Mouse (Mus musculus): ENCODE results near the gene St14. TPM values are rescaled to one million over a fixed set of nuclear protein-coding genes. Genes with fewer than 3 reads are reported as not detected.

The St14 gene
- polyA plus RNA-seq, 1 experiment, result 0.14 TPM

DNA sequence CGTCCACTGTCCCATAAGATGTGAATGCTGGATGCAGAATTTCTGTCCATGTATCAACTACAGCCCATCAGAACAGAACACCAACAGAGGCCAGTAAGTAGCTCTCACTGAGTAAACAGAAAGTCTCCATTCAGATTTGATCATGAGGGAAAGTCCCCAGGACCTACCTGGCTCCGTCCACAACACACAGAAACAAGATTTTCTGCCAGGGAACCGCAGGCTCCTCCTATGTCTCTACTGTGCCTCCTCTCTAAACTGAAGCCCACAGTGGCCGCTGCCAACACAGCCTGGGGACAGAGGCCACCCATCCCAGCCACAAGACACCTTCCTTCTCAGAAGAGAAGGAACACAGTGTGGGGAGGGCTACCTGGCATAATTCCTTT is 11.1 kb downstream of the St14 start:
- Histone ChIP-seq H3K4me3 (ENCODE audit: control insufficient read depth, low read depth, low read length) (no peak overlapping the region), H3K36me3 (ENCODE audit: control insufficient read depth, insufficient read depth, low read length) (no peaks in the 10 kb centered on the region), H3K4me1 (ENCODE audit: control insufficient read depth, insufficient read depth, low read length) (peaks cover 4% of the 10 kb centered on the region; the same call in 1 of the 2 replicates), H3K27me3 (ENCODE audit: control insufficient read depth, insufficient read depth, low read length) (no peaks in the 10 kb centered on the region), H3K27ac (ENCODE audit: control insufficient read depth, insufficient read depth, low read depth, low read length) (no peak overlapping the region)
- no peak for TF ChIP-seq POLR2A (IDR thresholded peaks at IDR 0.05; ENCODE audit: control insufficient read depth, low read depth, low read length)
- TF ChIP-seq CTCF (IDR thresholded peaks at IDR 0.05; ENCODE audit: control insufficient read depth, insufficient read depth, insufficient replicate concordance, low read depth, low read length), result no peak

DNA sequence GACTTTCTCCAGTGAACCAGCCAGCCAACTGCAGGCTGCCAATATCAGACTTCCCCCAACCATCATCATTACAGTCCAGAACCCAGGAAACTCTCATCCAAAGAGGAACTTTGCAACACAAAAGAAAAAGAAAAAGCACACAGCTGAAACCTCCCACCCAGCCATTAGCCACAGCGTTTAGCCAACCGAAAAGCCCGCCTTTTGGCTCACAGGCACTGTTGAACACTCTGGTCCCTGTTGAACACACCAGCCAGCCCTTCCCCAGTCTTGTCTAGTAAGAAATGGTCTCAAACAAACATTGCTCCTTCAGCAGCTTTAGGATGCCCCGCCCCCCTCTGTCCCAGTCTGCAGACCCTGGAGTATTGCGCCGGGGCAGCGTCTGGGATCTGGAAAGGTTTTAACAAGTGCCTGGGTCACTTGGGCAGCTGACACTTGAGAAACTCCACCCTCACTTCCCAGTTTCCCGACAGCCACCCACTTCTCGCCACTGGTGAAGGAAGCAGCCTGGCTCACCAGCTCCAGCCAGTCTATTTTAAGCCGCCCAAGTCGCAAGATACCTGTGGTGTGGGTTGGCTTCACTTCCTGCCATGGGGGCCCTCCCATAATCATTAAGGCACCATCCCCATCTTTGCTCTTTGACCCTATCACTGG is 11.6 kb downstream of the St14 start:
- TF ChIP-seq CTCF (IDR thresholded peaks at IDR 0.05; ENCODE audit: control insufficient read depth, insufficient read depth, insufficient replicate concordance, low read depth, low read length) (no peak), POLR2A (IDR thresholded peaks at IDR 0.05; ENCODE audit: control insufficient read depth, low read depth, low read length) (no peak)
- no peaks in the 10 kb centered on the region for H3K27me3 ChIP-seq (ENCODE audit: control insufficient read depth, insufficient read depth, low read length)
- peaks cover 4% of the 10 kb centered on the region; the same call in 1 of the 2 replicates for H3K4me1 ChIP-seq (ENCODE audit: control insufficient read depth, insufficient read depth, low read length)
- no peak overlapping the region for H3K27ac ChIP-seq (ENCODE audit: control insufficient read depth, insufficient read depth, low read depth, low read length)
- no peaks in the 10 kb centered on the region for H3K36me3 ChIP-seq (ENCODE audit: control insufficient read depth, insufficient read depth, low read length)
- no peak overlapping the region for H3K4me3 ChIP-seq (ENCODE audit: control insufficient read depth, low read depth, low read length)

DNA sequence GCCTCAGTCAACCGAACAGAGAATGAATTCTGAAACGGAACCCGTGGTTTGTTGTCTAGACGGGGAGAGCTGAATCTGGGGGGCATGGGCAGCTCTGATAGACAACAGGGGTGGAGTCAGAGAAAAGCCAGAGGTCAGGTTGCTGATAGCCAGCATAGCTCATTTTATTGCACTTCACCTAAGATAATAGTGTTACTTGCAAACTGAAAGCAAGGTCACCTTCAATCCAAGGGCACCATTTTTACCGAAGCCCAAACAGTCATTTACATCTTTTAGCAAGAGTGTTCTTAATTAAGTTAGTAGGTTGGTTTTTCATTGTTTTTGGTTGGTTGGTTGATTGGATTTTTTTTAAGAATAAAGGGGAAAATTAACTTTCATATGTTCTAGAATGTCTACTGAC is 12.2 kb downstream of the St14 start:
- Histone ChIP-seq H3K4me3 (ENCODE audit: control insufficient read depth, low read depth, low read length) (no peak overlapping the region), H3K27me3 (ENCODE audit: control insufficient read depth, insufficient read depth, low read length) (no peaks in the 10 kb centered on the region), H3K27ac (ENCODE audit: control insufficient read depth, insufficient read depth, low read depth, low read length) (no peak overlapping the region), H3K36me3 (ENCODE audit: control insufficient read depth, insufficient read depth, low read length) (no peaks in the 10 kb centered on the region), H3K4me1 (ENCODE audit: control insufficient read depth, insufficient read depth, low read length) (peaks cover 4% of the 10 kb centered on the region; the same call in 1 of the 2 replicates)
- TF ChIP-seq CTCF (IDR thresholded peaks at IDR 0.05; ENCODE audit: control insufficient read depth, insufficient read depth, insufficient replicate concordance, low read depth, low read length) (no peak), POLR2A (IDR thresholded peaks at IDR 0.05; ENCODE audit: control insufficient read depth, low read depth, low read length) (no peak)

DNA sequence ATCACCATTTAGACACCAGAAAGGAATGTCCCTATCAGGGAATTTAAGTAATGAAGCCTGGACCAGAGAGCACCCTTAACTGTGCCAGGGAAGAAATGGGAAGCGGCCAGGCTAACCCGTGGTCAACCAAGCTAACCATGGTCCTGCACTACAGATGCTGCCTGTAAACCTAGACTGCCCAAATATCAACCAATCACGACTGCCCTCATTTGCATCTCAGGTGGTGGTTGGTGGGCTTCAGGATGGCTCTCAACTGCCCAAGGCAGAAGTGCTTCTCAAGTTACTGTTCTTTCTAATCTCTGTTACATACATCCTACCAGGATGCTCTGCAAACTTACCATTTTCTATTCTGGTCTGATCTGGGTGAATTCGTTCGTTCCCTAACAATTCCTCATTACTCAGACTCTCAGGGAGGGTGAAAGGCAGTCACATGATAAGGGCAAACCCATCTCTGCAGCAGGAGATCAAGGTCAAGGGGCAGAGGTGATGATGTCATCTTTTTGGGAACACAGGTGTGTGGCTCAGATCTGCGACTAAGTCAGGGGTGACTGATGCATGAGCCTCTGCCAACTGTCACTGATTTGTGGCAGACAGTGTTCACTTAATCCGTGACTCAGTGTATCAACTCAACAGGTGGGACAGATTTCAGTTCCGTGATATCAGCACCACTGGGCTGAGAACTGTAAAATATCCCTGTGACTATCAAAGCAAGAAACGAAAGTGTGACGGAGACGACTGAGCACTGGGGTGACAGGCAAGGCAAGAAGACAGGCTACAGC is 12.9 kb downstream of the St14 start:
- Histone ChIP-seq H3K4me1 (ENCODE audit: control insufficient read depth, insufficient read depth, low read length) (peaks cover 4% of the 10 kb centered on the region; the same call in 1 of the 2 replicates), H3K27me3 (ENCODE audit: control insufficient read depth, insufficient read depth, low read length) (no peaks in the 10 kb centered on the region), H3K36me3 (ENCODE audit: control insufficient read depth, insufficient read depth, low read length) (no peaks in the 10 kb centered on the region), H3K4me3 (ENCODE audit: control insufficient read depth, low read depth, low read length) (no peak overlapping the region), H3K27ac (ENCODE audit: control insufficient read depth, insufficient read depth, low read depth, low read length) (no peak overlapping the region)
- TF ChIP-seq POLR2A (IDR thresholded peaks at IDR 0.05; ENCODE audit: control insufficient read depth, low read depth, low read length) (no peak), CTCF (IDR thresholded peaks at IDR 0.05; ENCODE audit: control insufficient read depth, insufficient read depth, insufficient replicate concordance, low read depth, low read length) (no peak)

DNA sequence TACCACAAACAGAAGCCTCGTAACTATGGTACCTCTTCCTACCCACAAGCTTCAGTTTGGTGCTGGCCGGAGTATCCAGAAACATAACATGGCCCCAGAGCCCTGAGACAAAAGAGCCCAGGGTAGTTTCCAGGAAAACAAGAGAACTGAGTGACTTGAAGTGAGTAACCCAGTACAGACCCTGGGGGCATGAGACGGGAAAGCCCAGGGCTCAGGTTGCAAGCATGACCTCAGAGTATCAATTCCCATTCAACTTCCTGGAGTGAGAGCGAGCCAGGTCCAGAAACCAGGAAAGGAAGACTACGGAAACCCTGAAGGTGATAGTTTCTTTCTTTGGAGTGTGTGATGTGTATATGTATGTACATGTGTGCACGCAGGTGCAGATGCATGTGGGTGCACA is 14.2 kb downstream of the St14 start:
- no peak for TF ChIP-seq CTCF (IDR thresholded peaks at IDR 0.05; ENCODE audit: control insufficient read depth, insufficient read depth, insufficient replicate concordance, low read depth, low read length)
- no peak for TF ChIP-seq POLR2A (IDR thresholded peaks at IDR 0.05; ENCODE audit: control insufficient read depth, low read depth, low read length)
- Histone ChIP-seq H3K4me3 (ENCODE audit: control insufficient read depth, low read depth, low read length) (no peak overlapping the region), H3K27me3 (ENCODE audit: control insufficient read depth, insufficient read depth, low read length) (no peaks in the 10 kb centered on the region), H3K27ac (ENCODE audit: control insufficient read depth, insufficient read depth, low read depth, low read length) (no peak overlapping the region), H3K36me3 (ENCODE audit: control insufficient read depth, insufficient read depth, low read length) (no peaks in the 10 kb centered on the region), H3K4me1 (ENCODE audit: control insufficient read depth, insufficient read depth, low read length) (peaks cover 4% of the 10 kb centered on the region; the same call in 1 of the 2 replicates)

DNA sequence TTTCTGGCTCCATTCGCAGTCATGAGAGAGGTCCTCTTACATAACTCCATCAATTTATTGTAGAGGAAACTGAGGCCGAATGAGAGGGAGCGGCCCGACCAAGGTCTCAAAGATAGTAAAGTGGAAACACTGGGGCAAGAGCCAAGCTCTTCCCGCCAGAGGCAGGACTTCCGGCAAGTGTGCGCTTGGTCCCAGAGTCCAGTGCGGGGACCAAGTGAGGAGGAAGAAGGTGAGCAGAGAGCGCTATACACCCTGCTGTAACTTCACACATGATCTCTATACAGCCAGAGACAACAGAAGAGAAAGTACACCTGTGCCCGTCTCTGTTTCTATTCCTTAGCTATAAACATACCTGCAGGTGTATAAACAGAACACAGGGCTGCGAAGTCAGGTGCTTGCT is 14.6 kb downstream of the St14 start:
- H3K36me3 ChIP-seq (ENCODE audit: control insufficient read depth, insufficient read depth, low read length), result no peaks in the 10 kb centered on the region
- H3K27ac ChIP-seq (ENCODE audit: control insufficient read depth, insufficient read depth, low read depth, low read length), result no peak overlapping the region
- H3K4me1 ChIP-seq (ENCODE audit: control insufficient read depth, insufficient read depth, low read length), result peaks cover 4% of the 10 kb centered on the region; the same call in 1 of the 2 replicates
- H3K27me3 ChIP-seq (ENCODE audit: control insufficient read depth, insufficient read depth, low read length), result no peaks in the 10 kb centered on the region
- TF ChIP-seq CTCF (IDR thresholded peaks at IDR 0.05; ENCODE audit: control insufficient read depth, insufficient read depth, insufficient replicate concordance, low read depth, low read length) (no peak), POLR2A (IDR thresholded peaks at IDR 0.05; ENCODE audit: control insufficient read depth, low read depth, low read length) (no peak)
- no peak overlapping the region for H3K4me3 ChIP-seq (ENCODE audit: control insufficient read depth, low read depth, low read length)

DNA sequence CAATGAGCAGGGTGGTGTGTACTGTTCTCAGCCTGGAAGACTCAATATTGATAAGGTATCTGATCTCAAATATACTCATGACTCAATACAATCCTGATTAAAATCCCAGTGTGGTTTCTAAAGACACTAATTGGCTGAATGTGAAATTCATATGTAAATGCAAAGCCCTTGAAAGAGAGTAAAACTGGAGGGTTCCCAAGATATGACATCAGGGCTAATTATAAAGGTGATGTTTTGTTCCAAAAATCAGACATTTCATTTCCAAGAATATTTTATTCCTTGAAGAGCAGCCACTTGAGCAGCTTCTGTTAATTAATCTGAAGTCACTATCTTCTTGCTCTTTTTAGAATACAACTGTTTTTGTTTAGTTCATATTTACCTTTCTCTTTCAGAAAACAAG is 16.1 kb downstream of the St14 start:
- H3K4me3 ChIP-seq (ENCODE audit: control insufficient read depth, low read depth, low read length), result no peak overlapping the region
- TF ChIP-seq POLR2A (IDR thresholded peaks at IDR 0.05; ENCODE audit: control insufficient read depth, low read depth, low read length) (no peak), CTCF (IDR thresholded peaks at IDR 0.05; ENCODE audit: control insufficient read depth, insufficient read depth, insufficient replicate concordance, low read depth, low read length) (no peak)
- H3K36me3 ChIP-seq (ENCODE audit: control insufficient read depth, insufficient read depth, low read length), result no peaks in the 10 kb centered on the region
- peaks cover 4% of the 10 kb centered on the region; the same call in 1 of the 2 replicates for H3K4me1 ChIP-seq (ENCODE audit: control insufficient read depth, insufficient read depth, low read length)
- H3K27me3 ChIP-seq (ENCODE audit: control insufficient read depth, insufficient read depth, low read length), result no peaks in the 10 kb centered on the region
- no peak overlapping the region for H3K27ac ChIP-seq (ENCODE audit: control insufficient read depth, insufficient read depth, low read depth, low read length)

All from testis, adult 2 months (tissue).